Mouse (Mus musculus) left cerebral cortex, adult 2 months (tissue): ENCODE measurements around the gene Mrps15. TPM values are rescaled to one million over a fixed set of nuclear protein-coding genes. Genes with fewer than 3 reads are reported as not detected.
A peak's percentile ranks its signal among the peaks of the same experiment; 100 is the strongest.

ENCODE experiments used
- DNase-seq, 2 experiments: peaks; one replicate each; pipeline ENCODE4 v3.0.0; 2021 to 2022; ENCODE audit warnings: low spot score in 2 of 2, mixed read lengths in 1 of 2; ENCODE audit errors: extremely low spot score in 1 of 2
- H3K27ac ChIP-seq: fragments of 200-600 bp; 2 replicates; pipeline ENCODE4 v1.8.1; 2022
- H3K4me3 ChIP-seq: fragments of 200-600 bp; 2 replicates; pipeline ENCODE4 v1.8.1; 2022
- CTCF ChIP-seq: fragments of 200-600 bp; IDR thresholded peaks from 2 replicates; pipeline ENCODE4 v1.8.1; 2022; ENCODE audit warnings: antibody characterized with exemption, mild to moderate bottlenecking, moderate library complexity
- intact Hi-C: fragments of 180-260 bp; cut with DNase I; formaldehyde crosslinking; loops from one replicate; pipeline ENCODE4 v1.15.1; 2025
- total RNA-seq, 2 experiments: library from RNA; stranded (reverse); gene quantifications; 2 replicates each; pipeline ENCODE4 v1.2.3; 2021

Gene Mrps15
- total RNA-seq, 2 experiments from 2014 or later, result 44.6 to 49.0 TPM

- no peak overlapping the region; the same call in 1 of the 2 replicates for H3K4me3 ChIP-seq
- intact Hi-C loops, result loop anchor here (5.0 kb wide), 1 partner anchor 150 kb away; no protein-coding TSS in a partner anchor
- no peak for TF ChIP-seq CTCF
- DNase-seq, result peak; percentile 38 to 52
- peak overlapping the region; percentile 93 for H3K27ac ChIP-seq
Measured at GRCm38 (mm10) chr4:126102061-126102841, 55.5 kb downstream of the Mrps15 start.

GRCm38 (mm10) chr4:126103057-126103581 lies 56.4 kb downstream of the Mrps15 start:
- Histone ChIP-seq H3K27ac (peak overlapping the region; percentile 93), H3K4me3 (peak overlapping the region; percentile 99)
- TF ChIP-seq CTCF, result no peak
- intact Hi-C loops, result loop anchor here (5.0 kb wide), 1 partner anchor 149 kb away; no protein-coding TSS in a partner anchor
- DNase-seq, result peak; percentile 83 to 86

- peak; percentile 77 for TF ChIP-seq CTCF
- peak within 1 kb of the TSS; percentile 99 for H3K4me3 ChIP-seq
- DNase-seq, result peak; percentile 94 to 95
- intact Hi-C loops, result loop anchor here (5.0 kb wide), 1 partner anchor 149 kb away; no protein-coding TSS in a partner anchor
- H3K27ac ChIP-seq, result peak within 1 kb of the TSS; percentile 95
Measured at GRCm38 (mm10) chr4:126103590-126104068, 56.9 kb downstream of the Mrps15 start, which contains the start of gene Stk40. Gene Stk40, plus strand, starts transcription at chr4:126103957.

- Histone ChIP-seq H3K4me3 (peak overlapping the region; percentile 99), H3K27ac (peak overlapping the region; percentile 95)
- TF ChIP-seq CTCF, result no peak
- peak; percentile 35 to 37 for DNase-seq
- intact Hi-C loops, result loop anchor here (5.0 kb wide), 1 partner anchor 148 kb away; no protein-coding TSS in a partner anchor
Measured at GRCm38 (mm10) chr4:126104261-126105075, 57.7 kb downstream of the Mrps15 start.

Other genes with a start within 250 kb of the Mrps15 start
- 1 to 10 TPM; 5.1 to 8.1 TPM for gene Csf3r, start 22.4 kb upstream of the Mrps15 start, total RNA-seq
- gene Oscp1, start 11.6 kb downstream of the Mrps15 start, total RNA-seq, result 10 to 100 TPM; 49.2 to 57.1 TPM
- 10 to 100 TPM; 11.3 to 14.4 TPM for gene Lsm10, start 49.7 kb downstream of the Mrps15 start, total RNA-seq
- gene Stk40, start 57.0 kb downstream of the Mrps15 start, total RNA-seq, result 10 to 100 TPM; 39.8 to 56.4 TPM
- 1 to 10 TPM; 3.1 to 3.8 TPM for gene Eva1b, start 100.8 kb downstream of the Mrps15 start, total RNA-seq
- 1 to 10 TPM in 1 of 2 experiments, under 1 TPM in 1; 0.86 to 1.1 TPM for gene Sh3d21, start 116.6 kb downstream of the Mrps15 start, total RNA-seq
- gene Thrap3, start 155.8 kb downstream of the Mrps15 start, total RNA-seq, result 100 to 1,000 TPM; 149 to 158 TPM
- gene Map7d1, start 209.4 kb downstream of the Mrps15 start, total RNA-seq, result 100 to 1,000 TPM; 281 TPM
- gene Trappc3, start 215.4 kb downstream of the Mrps15 start, total RNA-seq, result 10 to 100 TPM; 77.0 to 87.5 TPM
- gene Col8a2, start 239.9 kb downstream of the Mrps15 start, total RNA-seq, result 1 to 10 TPM; 1.9 to 3.0 TPM